13 mouse cellular contexts compared by ENCODE assay signal in genomic region chr11:8782141-8782465, GRCm38 (mm10).
DNase-seq lines count a peak whose midpoint lies in the region; ATAC-seq lines count a peak whose summit lies in the region.
"Had no signal": no experiment of that assay in that cellular context is flagged by ENCODE, and none has a peak within 500 bp of the region (broad histone marks: within the 10 kb centered on the region; RNA-seq: fewer than 3 reads in every experiment).

No protein-coding gene starts in this region.

- H3K4me3 ChIP-seq in heart, embryonic 12.5 days, result no peak overlapping the region
- no peak overlapping the region for H3K4me3 ChIP-seq in kidney, embryonic 16.5 days (ENCODE audit: low read length)
- no peak overlapping the region for H3K4me3 ChIP-seq in limb, embryonic 11.5 days (ENCODE audit: low read depth, low read length)
- H3K4me3 ChIP-seq: layer of hippocampus, adult 2 months had no signal

- peaks cover 27% of the 10 kb centered on the region for H3K4me1 ChIP-seq in heart, embryonic 12.5 days (replicated peaks)
- peaks cover 27% of the 10 kb centered on the region for H3K4me1 ChIP-seq in kidney, embryonic 16.5 days (ENCODE audit: insufficient read depth, low read length)
- peaks cover 17% of the 10 kb centered on the region for H3K4me1 ChIP-seq in limb, embryonic 11.5 days (ENCODE audit: control insufficient read depth, insufficient read depth, low read length)

- no peak overlapping the region for H3K9ac ChIP-seq in heart, embryonic 12.5 days
- no peak overlapping the region for H3K9ac ChIP-seq in kidney, embryonic 16.5 days (replicated peaks; ENCODE audit: low read length)
- no peak overlapping the region for H3K9ac ChIP-seq in limb, embryonic 11.5 days (ENCODE audit: low read length)

- no peak for ATAC-seq in heart, embryonic 12.5 days (ENCODE audit: insufficient number of reproducible peaks, low FRiP score)
- no peak for ATAC-seq in kidney, embryonic 16.5 days (ENCODE audit: low FRiP score, low TSS enrichment)
- no peak for ATAC-seq in limb, embryonic 11.5 days (ENCODE audit: insufficient number of reproducible peaks, low FRiP score, low TSS enrichment, low read depth)
- no peak for ATAC-seq in erythroblast, adult 5-6 weeks (replicated peaks; ENCODE audit: low FRiP score, poor library complexity, severe bottlenecking)
- ATAC-seq: inflammation-experienced regulatory T-cells, adult 6 months had no signal

- H3K4me2 ChIP-seq in heart, embryonic 12.5 days, result 0 out of 2 replicates have a peak overlapping the region, but pooled peaks have one; percentile 15
- H3K4me2 ChIP-seq in kidney, embryonic 16.5 days (replicated peaks; ENCODE audit: low read depth, low read length), result no peak overlapping the region
- H3K4me2 ChIP-seq in limb, embryonic 11.5 days (ENCODE audit: low read depth, severe bottlenecking), result no peak overlapping the region

- H3K27me3 ChIP-seq in heart, embryonic 12.5 days (replicated peaks), result no peaks in the 10 kb centered on the region
- no peaks in the 10 kb centered on the region for H3K27me3 ChIP-seq in kidney, embryonic 16.5 days (ENCODE audit: insufficient read depth, low read length)
- H3K27me3 ChIP-seq in limb, embryonic 11.5 days (ENCODE audit: control insufficient read depth, insufficient read depth, low read length), result no peaks in the 10 kb centered on the region

- 29% methylated on average over 3 of the region's 3 CpGs for WGBS in heart, embryonic 12.5 days
- 60% methylated on average over 3 of the region's 3 CpGs for WGBS in kidney, embryonic 16.5 days
- WGBS in limb, embryonic 11.5 days, result 82% methylated on average over 3 of the region's 3 CpGs

- no peak for DNase-seq in heart, adult 18-20 months
- no peak for DNase-seq in kidney, postnatal 36 days
- DNase-seq in brain, adult 2 months (ENCODE audit: low read depth, low spot score), result peak; percentile 22
- peak; percentile 19 for DNase-seq in limb, embryonic 11.5 days (ENCODE audit: low spot score)
- no peak for DNase-seq in adrenal gland, adult (ENCODE audit: inconsistent age in 2 of 2, low spot score in 1 of 2)
- DNase-seq: cerebellum, postnatal 25 days; lung, adult 2 months; midbrain, embryonic 14.5 days had no signal

- no peaks in the 10 kb centered on the region for H3K36me3 ChIP-seq in heart, embryonic 12.5 days
- no peaks in the 10 kb centered on the region for H3K36me3 ChIP-seq in kidney, embryonic 16.5 days (ENCODE audit: insufficient read depth, low read length)
- no peaks in the 10 kb centered on the region for H3K36me3 ChIP-seq in limb, embryonic 11.5 days (ENCODE audit: control insufficient read depth, insufficient read depth, low read length)

- no peaks in the 10 kb centered on the region for H3K9me3 ChIP-seq in heart, embryonic 12.5 days (replicated peaks)
- H3K9me3 ChIP-seq in kidney, embryonic 16.5 days (ENCODE audit: low read length), result no peaks in the 10 kb centered on the region
- no peaks in the 10 kb centered on the region for H3K9me3 ChIP-seq in limb, embryonic 11.5 days (ENCODE audit: control insufficient read depth, low read length)

- H3K27ac ChIP-seq in heart, embryonic 12.5 days (ENCODE audit: poor library complexity, severe bottlenecking), result peak overlapping the region; percentile 61
- H3K27ac ChIP-seq in kidney, embryonic 16.5 days (ENCODE audit: low read length), result peak overlapping the region; percentile 78
- H3K27ac ChIP-seq in limb, embryonic 11.5 days (replicated peaks; ENCODE audit: low read depth, low read length), result no peak overlapping the region
- H3K27ac ChIP-seq: layer of hippocampus, adult 2 months had no signal

Comparison
In these comparisons a context has a peak if more than half of its experiments do, and no peak if none do; other contexts are left out.
1. DNase-seq: peak in brain, adult 2 months (single experiment) and limb, embryonic 11.5 days (single experiment); none in heart, adult 18-20 months (0 of 2), kidney, postnatal 36 days (0 of 2) and adrenal gland, adult (0 of 2).